Mouse (Mus musculus) forebrain, embryonic 13.5 days (tissue): ENCODE results near the gene Rhobtb1. TPM values are rescaled to one million over a fixed set of nuclear protein-coding genes. Genes with fewer than 3 reads are reported as not detected.

Experiments used
- ATAC-seq: fragments of 200-750 bp; cut with Nextera tagmentation; 2 replicates; pipeline ENCODE4 v1.8.0; 2017
- H3K27ac ChIP-seq: fragments of 300-500 bp; sonication (generic); 2 replicates; pipeline ENCODE4 v1.5.1; 2015; ENCODE audit warnings: inconsistent platforms, mild to moderate bottlenecking, moderate library complexity
- H3K27me3 ChIP-seq: fragments of 300-500 bp; sonication (generic); 2 replicates; pipeline ENCODE4 v1.6.1; 2015; ENCODE audit warnings: mild to moderate bottlenecking, inconsistent platforms
- H3K36me3 ChIP-seq: fragments of 300-500 bp; sonication (generic); 2 replicates; pipeline ENCODE4 v1.6.1; 2015; ENCODE audit warnings: mild to moderate bottlenecking, inconsistent platforms; ENCODE audit not compliant: poor library complexity, severe bottlenecking
- H3K4me1 ChIP-seq: fragments of 300-500 bp; sonication (generic); 2 replicates; pipeline ENCODE4 v1.6.1; 2015; ENCODE audit warnings: inconsistent platforms
- H3K4me2 ChIP-seq: fragments of 300-500 bp; sonication (generic); 2 replicates; pipeline ENCODE4 v1.6.1; 2015; ENCODE audit warnings: inconsistent platforms, mild to moderate bottlenecking, moderate library complexity
- H3K4me3 ChIP-seq: fragments of 300-500 bp; sonication (generic); 2 replicates; pipeline ENCODE4 v1.5.1; 2015; ENCODE audit warnings: mild to moderate bottlenecking, inconsistent platforms
- H3K9ac ChIP-seq: fragments of 300-500 bp; sonication (generic); 2 replicates; pipeline ENCODE4 v1.6.1; 2015; ENCODE audit warnings: mild to moderate bottlenecking, inconsistent platforms
- H3K9me3 ChIP-seq: fragments of 300-500 bp; sonication (generic); replicated peaks from 2 replicates; pipeline ENCODE4 v1.6.1; 2016; ENCODE audit warnings: inconsistent platforms
- WGBS: fragments of 180-500 bp; shearing (Covaris S2); methylation state at CpG from one replicate; pipeline ENCODE4 v1.1.7; 2015; 5-methylcytosine and 5-hydroxymethylcytosine counted together
- polyA plus RNA-seq: library from polyadenylated mRNA; unstranded; fragments of >200 nt; fragmentation: Nextera tagmentation; extraction: Ambion mirVana; gene quantifications from 2 replicates; pipeline ENCODE4 v1.2.1, GENCODE M21; 2015

Rhobtb1 gene
- polyA plus RNA-seq, 1 experiment from 2014 or later = 16.4 TPM

- H3K36me3 ChIP-seq = peaks cover 17% of the 10 kb centered on the region
- H3K27ac ChIP-seq = peak overlapping the region; percentile 96; the same call in 1 of the 2 replicates
- 34% methylated on average over 5 of the region's 5 CpGs for WGBS
- ATAC-seq = no peak
- peak overlapping the region; percentile 93 for H3K9ac ChIP-seq
- peak overlapping the region; percentile 64 for H3K4me3 ChIP-seq
- peaks cover 16% of the 10 kb centered on the region for H3K4me1 ChIP-seq
- peak overlapping the region; percentile 82 for H3K4me2 ChIP-seq
- H3K27me3 ChIP-seq = no peaks in the 10 kb centered on the region
- no peaks in the 10 kb centered on the region for H3K9me3 ChIP-seq
These were observed 62.8 kb downstream of the Rhobtb1 start for GRCm38 (mm10) chr10:69213986-69214385.

- WGBS = 90% methylated on average over 4 of the region's 4 CpGs
- no peaks in the 10 kb centered on the region for H3K27me3 ChIP-seq
- H3K4me2 ChIP-seq = no peak overlapping the region
- H3K4me1 ChIP-seq = peaks cover 8% of the 10 kb centered on the region
- H3K9ac ChIP-seq = no peak overlapping the region
- ATAC-seq = no peak
- no peaks in the 10 kb centered on the region for H3K9me3 ChIP-seq
- H3K4me3 ChIP-seq = no peak overlapping the region
- H3K27ac ChIP-seq = no peak overlapping the region
- H3K36me3 ChIP-seq = peaks cover 18% of the 10 kb centered on the region
These were observed 66.0 kb downstream of the Rhobtb1 start for GRCm38 (mm10) chr10:69217127-69217690.

- no peak for ATAC-seq
- H3K4me2 ChIP-seq = no peak overlapping the region
- H3K4me1 ChIP-seq = peaks cover 6% of the 10 kb centered on the region
- H3K9me3 ChIP-seq = no peaks in the 10 kb centered on the region
- peaks cover 18% of the 10 kb centered on the region for H3K36me3 ChIP-seq
- H3K27ac ChIP-seq = no peak overlapping the region
- H3K9ac ChIP-seq = no peak overlapping the region
- H3K4me3 ChIP-seq = no peak overlapping the region
- H3K27me3 ChIP-seq = no peaks in the 10 kb centered on the region
- 92% methylated on average over 14 of the region's 14 CpGs for WGBS
These were observed 67.4 kb downstream of the Rhobtb1 start for GRCm38 (mm10) chr10:69218458-69219288.

- 86% methylated on average over 2 of the region's 2 CpGs for WGBS
- H3K4me2 ChIP-seq = no peak overlapping the region
- H3K27ac ChIP-seq = no peak overlapping the region
- no peaks in the 10 kb centered on the region for H3K27me3 ChIP-seq
- ATAC-seq = no peak
- H3K36me3 ChIP-seq = peaks cover 18% of the 10 kb centered on the region
- no peaks in the 10 kb centered on the region; the same call in 1 of the 2 replicates for H3K4me1 ChIP-seq
- H3K9ac ChIP-seq = no peak overlapping the region
- H3K4me3 ChIP-seq = no peak overlapping the region
- H3K9me3 ChIP-seq = no peaks in the 10 kb centered on the region
These were observed 68.0 kb downstream of the Rhobtb1 start for GRCm38 (mm10) chr10:69219289-69219626.

- no peaks in the 10 kb centered on the region for H3K4me1 ChIP-seq
- no peaks in the 10 kb centered on the region for H3K27me3 ChIP-seq
- H3K9me3 ChIP-seq = no peaks in the 10 kb centered on the region
- H3K27ac ChIP-seq = no peak overlapping the region
- WGBS = 91% methylated on average over 6 of the region's 6 CpGs
- H3K9ac ChIP-seq = no peak overlapping the region
- no peak for ATAC-seq
- no peak overlapping the region for H3K4me2 ChIP-seq
- H3K36me3 ChIP-seq = peaks cover 18% of the 10 kb centered on the region
- no peak overlapping the region for H3K4me3 ChIP-seq
These were observed 69.1 kb downstream of the Rhobtb1 start for GRCm38 (mm10) chr10:69220296-69220695.

- H3K27me3 ChIP-seq = no peaks in the 10 kb centered on the region
- H3K4me3 ChIP-seq = no peak overlapping the region
- 93% methylated on average over 9 of the region's 9 CpGs for WGBS
- H3K9me3 ChIP-seq = no peaks in the 10 kb centered on the region
- ATAC-seq = no peak
- H3K4me1 ChIP-seq = no peaks in the 10 kb centered on the region
- peaks cover 18% of the 10 kb centered on the region for H3K36me3 ChIP-seq
- H3K27ac ChIP-seq = no peak overlapping the region
- H3K4me2 ChIP-seq = no peak overlapping the region
- no peak overlapping the region for H3K9ac ChIP-seq
These were observed 69.9 kb downstream of the Rhobtb1 start for GRCm38 (mm10) chr10:69221148-69221547.

- 97% methylated on average over 3 of the region's 3 CpGs for WGBS
These were observed 70.7 kb downstream of the Rhobtb1 start for GRCm38 (mm10) chr10:69221955-69222354.

GRCm38 (mm10) chr10:69223232-69223631 lies 72.0 kb downstream of the Rhobtb1 start:
- H3K9me3 ChIP-seq = no peaks in the 10 kb centered on the region
- ATAC-seq = no peak
- H3K4me1 ChIP-seq = no peaks in the 10 kb centered on the region
- H3K36me3 ChIP-seq = peaks cover 8% of the 10 kb centered on the region; the same call in 1 of the 2 replicates
- no peak overlapping the region for H3K4me3 ChIP-seq
- no peaks in the 10 kb centered on the region for H3K27me3 ChIP-seq
- no peak overlapping the region for H3K4me2 ChIP-seq
- no peak overlapping the region for H3K27ac ChIP-seq
- 97% methylated on average over 4 of the region's 4 CpGs for WGBS
- no peak overlapping the region for H3K9ac ChIP-seq

More at GRCm38 (mm10) chr10:69221955-69222354, 70.7 kb downstream of the Rhobtb1 start:
- Histone ChIP-seq H3K4me3 (no peak overlapping the region), H3K9ac (no peak overlapping the region), H3K27me3 (no peaks in the 10 kb centered on the region), H3K4me1 (no peaks in the 10 kb centered on the region), H3K27ac (no peak overlapping the region), H3K4me2 (no peak overlapping the region), H3K9me3 (no peaks in the 10 kb centered on the region), H3K36me3 (peaks cover 11% of the 10 kb centered on the region; the same call in 1 of the 2 replicates)
- no peak for ATAC-seq

GRCm38 (mm10) chr10:69224276-69224675 lies 73.0 kb downstream of the Rhobtb1 start:
- 71% methylated on average over 7 of the region's 7 CpGs for whole genome bisulfite sequencing
- Histone ChIP-seq H3K9ac (no peak overlapping the region), H3K27ac (no peak overlapping the region), H3K4me2 (no peak overlapping the region), H3K27me3 (no peaks in the 10 kb centered on the region), H3K4me1 (no peaks in the 10 kb centered on the region), H3K36me3 (no peaks in the 10 kb centered on the region), H3K4me3 (no peak overlapping the region), H3K9me3 (no peaks in the 10 kb centered on the region)
- ATAC-seq = no peak

GRCm38 (mm10) chr10:69225471-69225870 lies 74.2 kb downstream of the Rhobtb1 start:
- H3K27me3 ChIP-seq = no peaks in the 10 kb centered on the region
- no peak for ATAC-seq

GRCm38 (mm10) chr10:69225951-69226350 lies 74.7 kb downstream of the Rhobtb1 start:
- 77% methylated on average over 8 of the region's 8 CpGs for WGBS
- Histone ChIP-seq H3K4me1 (no peaks in the 10 kb centered on the region), H3K4me3 (no peak overlapping the region), H3K27me3 (no peaks in the 10 kb centered on the region), H3K27ac (no peak overlapping the region), H3K4me2 (no peak overlapping the region), H3K9me3 (no peaks in the 10 kb centered on the region), H3K36me3 (no peaks in the 10 kb centered on the region), H3K9ac (no peak overlapping the region)
- no peak for ATAC-seq

More at GRCm38 (mm10) chr10:69225471-69225870, 74.2 kb downstream of the Rhobtb1 start:
- H3K9me3 ChIP-seq = no peaks in the 10 kb centered on the region
- H3K27ac ChIP-seq = no peak overlapping the region
- H3K4me1 ChIP-seq = no peaks in the 10 kb centered on the region
- H3K4me2 ChIP-seq = no peak overlapping the region
- no peak overlapping the region for H3K9ac ChIP-seq
- 98% methylated on average over 5 of the region's 5 CpGs for WGBS
- no peaks in the 10 kb centered on the region for H3K36me3 ChIP-seq
- H3K4me3 ChIP-seq = no peak overlapping the region

- no peak overlapping the region for H3K4me3 ChIP-seq
- no peak overlapping the region for H3K9ac ChIP-seq
- ATAC-seq = no peak
- H3K27ac ChIP-seq = no peak overlapping the region
- H3K9me3 ChIP-seq = peaks cover 7% of the 10 kb centered on the region; the same call in 1 of the 2 replicates
- no peaks in the 10 kb centered on the region for H3K27me3 ChIP-seq
- H3K4me2 ChIP-seq = no peak overlapping the region
- H3K4me1 ChIP-seq = peaks cover 4% of the 10 kb centered on the region
- H3K36me3 ChIP-seq = no peaks in the 10 kb centered on the region
- WGBS = 85% methylated on average over 3 of the region's 3 CpGs
These were observed 86.0 kb downstream of the Rhobtb1 start for GRCm38 (mm10) chr10:69237185-69237584.
